Mouse (Mus musculus) stomach, embryonic 16.5 days (tissue): ENCODE results near the gene Dab2ip. TPM values are rescaled to one million over a fixed set of nuclear protein-coding genes. Genes with fewer than 3 reads are reported as not detected.

Source experiments
- ATAC-seq: fragments of 200-750 bp; cut with Nextera tagmentation; 2 replicates; pipeline ENCODE4 v1.8.0; 2017; ENCODE audit warnings: moderate number of reproducible peaks, moderate TSS enrichment; ENCODE audit not compliant: insufficient read depth, low FRiP score
- H3K27ac ChIP-seq: fragments of 300-500 bp; sonication (generic); 2 replicates; pipeline ENCODE4 v1.5.1; 2014; ENCODE audit warnings: low read length
- H3K27me3 ChIP-seq: fragments of 300-500 bp; sonication (generic); 2 replicates; pipeline ENCODE4 v1.6.1; 2014; ENCODE audit warnings: low read length, control low read depth, mixed read lengths; ENCODE audit not compliant: control insufficient read depth, insufficient read depth
- H3K36me3 ChIP-seq: fragments of 300-500 bp; sonication (generic); 2 replicates; pipeline ENCODE4 v1.6.1; 2014; ENCODE audit warnings: low read length; ENCODE audit not compliant: control insufficient read depth, insufficient read depth
- H3K4me1 ChIP-seq: fragments of 300-500 bp; sonication (generic); 2 replicates; pipeline ENCODE4 v1.6.1; 2014; ENCODE audit warnings: low read length, control low read depth, mixed read lengths; ENCODE audit not compliant: control insufficient read depth, insufficient read depth
- H3K4me2 ChIP-seq: fragments of 300-500 bp; sonication (generic); 2 replicates; pipeline ENCODE4 v1.6.1; 2014; ENCODE audit warnings: low read depth, low read length, mixed read lengths
- H3K4me3 ChIP-seq: fragments of 300-500 bp; sonication (generic); replicated peaks from 2 replicates; pipeline ENCODE4 v1.5.1; 2014; ENCODE audit warnings: mild to moderate bottlenecking, low read length
- H3K9ac ChIP-seq: fragments of 300-500 bp; sonication (generic); 2 replicates; pipeline ENCODE4 v1.6.1; 2014; ENCODE audit warnings: low read length
- H3K9me3 ChIP-seq: fragments of 300-500 bp; sonication (generic); replicated peaks from 2 replicates; pipeline ENCODE4 v1.6.1; 2016; ENCODE audit warnings: low read length, control low read depth; ENCODE audit not compliant: control insufficient read depth
- WGBS: fragments of 180-500 bp; shearing (Covaris S2); extraction: QIAGEN DNeasy Blood & Tissue Kit; methylation state at CpG from one replicate; pipeline ENCODE4 v1.1.7; 2014; 5-methylcytosine and 5-hydroxymethylcytosine counted together
- polyA plus RNA-seq: library from polyadenylated mRNA; unstranded; fragments of >200 nt; fragmentation: Nextera tagmentation; extraction: Ambion mirVana; gene quantifications from 2 replicates; pipeline ENCODE4 v1.2.1, GENCODE M21; 2015

Gene Dab2ip
- polyA plus RNA-seq, 1 experiment from 2014 or later, result 31.2 TPM

DNA sequence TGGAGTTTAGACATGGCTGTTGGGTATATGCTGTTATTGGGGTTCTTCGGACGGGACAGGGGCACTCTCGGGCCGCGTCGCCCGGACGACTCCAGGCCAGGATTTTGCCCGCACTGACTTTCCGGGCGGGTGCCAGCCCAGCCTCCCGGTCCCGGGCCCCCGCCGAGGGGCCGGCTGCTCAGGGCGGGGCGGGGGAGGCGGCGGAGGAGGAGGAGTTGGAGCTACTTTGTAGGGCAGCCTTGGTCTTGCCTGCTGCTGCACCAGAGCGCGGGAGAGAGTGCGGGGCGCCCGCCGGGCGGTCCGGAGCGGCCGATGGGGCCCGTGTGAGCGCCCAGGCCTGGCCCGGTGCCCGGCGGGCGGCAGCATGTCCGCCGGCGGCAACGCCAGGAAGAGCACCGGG, 63.7 kb downstream of the Dab2ip start:
- Histone ChIP-seq H3K27me3 (no peaks in the 10 kb centered on the region), H3K4me3 (peak overlapping the region; percentile 75), H3K36me3 (no peaks in the 10 kb centered on the region), H3K27ac (peak overlapping the region; percentile 68), H3K4me1 (peaks cover 75% of the 10 kb centered on the region), H3K9ac (peak overlapping the region; percentile 79), H3K9me3 (no peaks in the 10 kb centered on the region), H3K4me2 (peak overlapping the region; percentile 84)
- 1% methylated on average over 41 of the region's 41 CpGs for WGBS
- peak; percentile 85 for ATAC-seq

DNA sequence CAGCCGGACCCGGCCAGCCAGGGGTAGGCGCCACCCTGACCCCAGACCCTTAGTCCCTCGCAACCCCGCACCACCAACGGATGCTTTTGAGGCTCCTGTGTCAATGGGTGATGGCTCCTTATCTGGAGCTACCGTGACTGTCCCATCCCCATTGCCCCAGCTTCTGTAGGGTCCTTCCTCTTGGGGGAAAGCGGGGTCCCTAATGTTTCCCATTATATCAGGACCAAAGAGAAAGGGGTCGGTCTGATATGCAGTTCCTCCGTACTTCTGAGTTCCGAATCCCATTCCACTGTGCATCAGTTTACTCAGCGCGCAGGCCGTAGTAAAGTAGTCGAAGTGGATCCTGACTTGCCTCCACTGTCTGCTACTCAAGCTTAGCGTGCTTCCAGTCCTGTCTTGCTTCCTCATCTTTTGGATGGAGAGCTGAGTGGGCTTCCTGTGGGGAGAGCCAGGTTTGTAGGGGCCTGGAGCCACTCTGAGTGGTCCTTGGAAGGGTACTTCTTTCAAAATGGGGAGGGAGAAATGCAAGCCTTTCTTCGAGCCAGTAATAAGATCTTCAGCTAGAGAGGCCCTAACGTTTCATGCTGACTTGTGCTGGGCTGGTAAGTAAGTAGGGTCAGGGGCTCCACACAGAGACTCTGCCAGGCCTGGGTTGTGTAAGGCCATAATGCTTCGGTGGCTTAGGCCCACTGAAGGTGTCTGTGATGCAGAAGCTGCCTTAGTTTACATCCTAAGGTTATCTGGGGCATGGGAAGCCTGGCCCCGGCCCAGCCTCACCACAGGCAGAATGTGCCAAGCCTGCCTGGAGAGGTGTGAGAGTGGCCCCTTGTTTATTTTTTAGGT, 64.4 kb downstream of the Dab2ip start:
- no peaks in the 10 kb centered on the region for H3K27me3 ChIP-seq
- peak overlapping the region; percentile 68 for H3K27ac ChIP-seq
- peaks cover 78% of the 10 kb centered on the region for H3K4me1 ChIP-seq
- H3K9me3 ChIP-seq, result no peaks in the 10 kb centered on the region
- peak overlapping the region; percentile 84 for H3K4me2 ChIP-seq
- peak overlapping the region; percentile 75 for H3K4me3 ChIP-seq
- peak overlapping the region; percentile 79 for H3K9ac ChIP-seq
- ATAC-seq, result no peak; the same call in 1 of the 2 replicates
- 2% methylated on average over 20 of the region's 20 CpGs for WGBS
- no peaks in the 10 kb centered on the region for H3K36me3 ChIP-seq

DNA sequence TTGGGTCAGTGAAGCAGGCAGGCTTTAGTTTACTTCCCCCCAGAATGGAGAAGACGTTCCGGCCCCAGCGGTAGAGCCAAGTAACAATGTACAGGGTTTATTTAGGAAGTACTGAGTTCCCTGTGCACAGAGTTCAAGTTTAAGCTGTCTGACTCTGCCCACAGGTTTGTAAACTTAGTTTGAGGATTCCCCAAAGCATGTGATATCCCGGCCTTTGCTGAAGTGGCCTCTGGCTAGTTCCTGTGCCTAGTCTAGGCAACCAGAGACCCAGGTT, 65.0 kb downstream of the Dab2ip start:
- H3K4me1 ChIP-seq, result peaks cover 75% of the 10 kb centered on the region
- peak overlapping the region; percentile 79 for H3K9ac ChIP-seq
- H3K36me3 ChIP-seq, result no peaks in the 10 kb centered on the region
- H3K9me3 ChIP-seq, result no peaks in the 10 kb centered on the region
- ATAC-seq, result no peak
- no peaks in the 10 kb centered on the region for H3K27me3 ChIP-seq
- 30% methylated on average over 4 of the region's 4 CpGs for WGBS
- peak overlapping the region; percentile 84 for H3K4me2 ChIP-seq
- peak overlapping the region; percentile 75 for H3K4me3 ChIP-seq
- peak overlapping the region; percentile 68; the same call in 1 of the 2 replicates for H3K27ac ChIP-seq

DNA sequence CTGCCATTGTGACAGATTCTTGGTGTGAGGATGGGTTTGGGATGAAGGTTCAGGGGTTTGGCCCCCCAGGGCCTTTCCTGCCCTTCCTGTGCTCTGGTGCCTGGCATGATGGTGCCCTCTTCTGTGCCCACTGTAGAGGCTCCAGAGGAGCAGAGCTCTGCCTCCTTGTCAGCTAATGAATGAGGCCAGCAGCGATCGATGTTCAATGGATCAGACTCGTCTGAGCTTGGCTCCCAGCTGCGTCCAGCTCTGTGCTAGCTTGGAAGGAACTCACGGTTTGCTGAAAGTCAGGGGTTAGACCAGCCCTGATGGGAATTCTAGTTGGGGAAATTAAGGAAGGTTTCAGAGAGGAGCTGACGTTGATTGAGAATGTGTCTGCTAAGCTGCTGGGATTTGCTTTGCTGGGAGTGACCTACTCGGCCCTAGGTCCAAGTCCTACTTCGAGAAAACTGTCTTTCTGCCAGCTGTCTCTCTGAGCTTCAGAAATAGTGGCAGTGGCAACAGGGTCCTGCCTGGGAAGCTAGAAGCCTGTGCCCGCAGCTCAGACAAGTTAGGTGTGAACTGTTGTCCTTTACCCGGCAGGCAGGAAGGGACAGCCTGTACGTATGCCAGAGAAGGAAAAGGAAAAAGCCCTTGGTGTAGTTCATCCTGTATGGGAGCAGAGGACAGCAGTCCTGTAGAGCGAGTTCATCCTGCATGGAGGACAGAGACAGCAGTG, 65.5 kb downstream of the Dab2ip start:
- peaks cover 77% of the 10 kb centered on the region for H3K4me1 ChIP-seq

DNA sequence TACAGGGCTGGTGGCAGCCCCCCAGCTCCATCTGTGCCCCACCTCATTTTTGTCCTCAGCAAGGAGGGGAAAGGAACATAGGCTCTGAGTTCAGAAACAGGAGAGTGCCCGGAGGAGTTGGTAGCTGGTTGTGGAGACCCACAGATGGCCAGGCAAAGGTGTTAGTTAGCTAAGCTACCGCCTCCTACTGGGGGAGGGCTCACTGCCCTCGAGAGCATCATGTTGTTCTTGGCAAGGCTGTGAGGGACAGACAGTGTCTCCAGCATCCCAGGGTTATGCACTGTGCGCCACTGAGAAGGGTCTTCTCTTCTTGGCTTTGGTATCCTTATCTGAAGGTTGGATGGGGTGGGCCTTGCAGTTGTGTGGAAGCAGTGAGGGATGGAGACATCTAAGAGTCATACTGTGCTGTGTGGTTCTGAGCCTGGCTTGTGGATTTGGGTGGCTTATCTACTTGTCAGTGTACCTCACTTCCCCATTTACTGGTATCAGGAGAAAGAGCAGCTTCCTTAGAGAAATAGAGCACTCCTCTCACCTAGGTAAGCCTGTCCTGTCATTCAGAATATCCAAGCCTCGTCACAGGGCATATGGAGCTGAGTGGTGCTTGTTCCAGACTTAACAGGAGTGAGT, 66.4 kb downstream of the Dab2ip start:
- peaks cover 70% of the 10 kb centered on the region for H3K4me1 ChIP-seq
- no peak for ATAC-seq
- 57% methylated on average over 5 of the region's 5 CpGs for WGBS
- H3K9ac ChIP-seq, result peak overlapping the region; percentile 79; the same call in 1 of the 2 replicates
- 0 out of 2 replicates have a peak overlapping the region, but pooled peaks have one; percentile 84 for H3K4me2 ChIP-seq
- H3K4me3 ChIP-seq, result no peak overlapping the region
- H3K36me3 ChIP-seq, result no peaks in the 10 kb centered on the region
- H3K27me3 ChIP-seq, result no peaks in the 10 kb centered on the region
- H3K27ac ChIP-seq, result no peak overlapping the region
- no peaks in the 10 kb centered on the region for H3K9me3 ChIP-seq

More for the DNA sequence above, 65.5 kb downstream of the Dab2ip start:
- Histone ChIP-seq H3K4me2 (peak overlapping the region; percentile 84), H3K27ac (no peak overlapping the region; the same call in 1 of the 2 replicates), H3K9ac (peak overlapping the region; percentile 79), H3K9me3 (no peaks in the 10 kb centered on the region), H3K36me3 (no peaks in the 10 kb centered on the region), H3K4me3 (peak overlapping the region; percentile 75), H3K27me3 (no peaks in the 10 kb centered on the region)
- no peak for ATAC-seq
- WGBS, result 32% methylated on average over 12 of the region's 12 CpGs

DNA sequence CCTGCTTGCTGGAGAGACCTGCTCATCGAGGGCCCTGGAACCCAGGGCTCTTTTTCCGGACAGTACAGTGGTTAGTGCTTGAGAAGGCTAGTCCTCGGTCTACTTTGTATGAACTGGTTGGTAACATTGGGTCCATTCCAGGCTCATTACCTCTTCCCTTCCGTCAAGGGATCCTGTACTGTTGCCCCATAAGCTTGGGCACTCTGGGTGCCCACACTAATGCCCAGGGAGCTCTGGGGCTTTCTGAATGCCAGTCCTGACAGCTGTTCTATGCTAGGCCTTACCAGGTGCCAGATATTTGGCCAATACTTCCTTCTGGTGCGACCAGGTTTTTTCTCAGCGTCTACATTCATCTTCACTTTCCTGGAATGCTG, 66.9 kb downstream of the Dab2ip start:
- no peak for ATAC-seq
- peaks cover 65% of the 10 kb centered on the region for H3K4me1 ChIP-seq

DNA sequence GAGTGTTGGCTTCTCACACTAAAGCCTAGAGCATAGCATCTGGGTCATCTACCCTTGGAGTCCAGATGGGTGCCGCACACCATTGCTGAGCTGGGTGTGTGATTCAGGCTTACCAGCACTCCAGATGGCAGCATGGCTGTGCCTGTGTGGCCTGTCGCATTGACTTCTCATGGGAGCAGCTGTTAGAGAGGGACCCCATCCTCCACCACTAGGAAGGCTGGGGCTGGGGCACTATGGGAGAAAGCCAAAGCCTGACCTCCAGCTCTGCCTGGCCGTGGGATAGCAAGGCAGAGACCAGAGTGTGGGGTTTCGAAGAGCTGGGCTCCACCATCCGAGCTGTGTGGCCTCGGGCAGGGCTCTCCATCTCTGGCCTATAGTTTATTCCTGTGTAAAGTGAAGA, 67.5 kb downstream of the Dab2ip start:
- WGBS, result 73% methylated on average over 6 of the region's 6 CpGs
- Histone ChIP-seq H3K27ac (no peak overlapping the region), H3K4me1 (peaks cover 60% of the 10 kb centered on the region), H3K9me3 (no peaks in the 10 kb centered on the region), H3K4me3 (no peak overlapping the region), H3K27me3 (no peaks in the 10 kb centered on the region), H3K9ac (no peak overlapping the region), H3K36me3 (no peaks in the 10 kb centered on the region), H3K4me2 (no peak overlapping the region)
- no peak for ATAC-seq

More for the DNA sequence above, 66.9 kb downstream of the Dab2ip start:
- H3K27ac ChIP-seq, result no peak overlapping the region
- H3K9ac ChIP-seq, result no peak overlapping the region
- 88% methylated on average over 6 of the region's 6 CpGs for WGBS
- H3K9me3 ChIP-seq, result no peaks in the 10 kb centered on the region
- no peak overlapping the region for H3K4me2 ChIP-seq
- no peaks in the 10 kb centered on the region for H3K36me3 ChIP-seq
- H3K4me3 ChIP-seq, result no peak overlapping the region
- H3K27me3 ChIP-seq, result no peaks in the 10 kb centered on the region

DNA sequence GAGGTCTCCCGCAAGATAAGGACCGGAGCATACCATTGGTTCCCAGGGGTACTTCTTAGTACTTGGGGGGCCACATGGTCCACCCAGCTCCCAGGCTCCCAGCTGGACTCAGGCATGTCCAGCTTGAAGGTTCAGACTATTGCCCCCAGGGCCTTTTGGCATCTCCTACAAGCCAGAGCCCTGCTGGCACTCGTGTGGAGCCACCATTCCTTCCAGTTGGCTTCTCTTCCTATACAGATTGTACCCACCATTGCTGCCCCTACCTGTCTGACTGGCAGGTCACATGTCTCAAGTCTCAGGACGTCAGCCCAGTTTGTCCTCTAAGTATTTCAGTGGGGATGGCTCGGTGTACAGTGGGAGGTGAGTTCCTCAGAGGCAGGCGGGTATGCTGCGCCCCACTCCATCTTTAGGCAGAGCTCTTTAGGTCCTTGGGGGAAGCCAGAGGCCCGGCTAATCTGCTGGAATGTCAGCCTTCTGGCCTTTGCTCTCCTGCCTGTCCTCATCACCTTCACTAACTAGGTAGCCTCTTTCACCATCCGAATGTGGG, 68.2 kb downstream of the Dab2ip start:
- Histone ChIP-seq H3K27me3 (no peaks in the 10 kb centered on the region), H3K9me3 (no peaks in the 10 kb centered on the region), H3K27ac (no peak overlapping the region), H3K9ac (no peak overlapping the region), H3K36me3 (no peaks in the 10 kb centered on the region), H3K4me2 (no peak overlapping the region), H3K4me3 (no peak overlapping the region), H3K4me1 (peaks cover 53% of the 10 kb centered on the region)
- ATAC-seq, result no peak
- WGBS, result 69% methylated on average over 9 of the region's 9 CpGs
